Mouse (Mus musculus): ENCODE results near the gene Ntn4. TPM values are rescaled to one million over a fixed set of nuclear protein-coding genes. Genes with fewer than 3 reads are reported as not detected.
A peak's percentile ranks its signal among the peaks of the same experiment; 100 is the strongest.

The Ntn4 gene
- polyA plus RNA-seq, 1 experiment from 2014 or later, result 1.6 TPM

DNA sequence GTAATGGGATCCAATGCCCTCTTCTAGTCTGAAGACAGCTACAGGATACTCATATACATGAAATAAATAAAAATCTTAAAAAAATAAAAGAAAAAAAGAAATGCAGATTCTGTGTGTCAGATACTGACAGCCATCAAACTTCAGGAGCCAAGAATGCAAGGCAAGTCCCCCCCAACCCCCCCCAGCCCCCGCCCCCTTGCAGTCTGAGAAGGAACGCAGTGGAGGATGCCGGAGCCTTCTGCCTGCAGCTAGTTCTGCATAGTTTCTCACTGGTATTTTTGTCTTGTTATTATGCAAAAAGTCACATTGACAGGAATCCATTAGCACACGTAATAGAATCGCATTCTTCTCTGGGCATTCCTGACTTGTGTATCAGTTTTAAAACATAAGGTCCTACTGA lies 87.7 kb downstream of the Ntn4 start:
- Histone ChIP-seq H3K4me3 (replicated peaks; ENCODE audit: low read length) (no peak overlapping the region), H3K4me1 (replicated peaks; ENCODE audit: control insufficient read depth, insufficient read depth, low read length) (peaks cover 5% of the 10 kb centered on the region), H3K4me2 (ENCODE audit: low read length) (no peak overlapping the region), H3K36me3 (ENCODE audit: control insufficient read depth, insufficient read depth) (no peaks in the 10 kb centered on the region), H3K27me3 (replicated peaks; ENCODE audit: control insufficient read depth, insufficient read depth, low read length) (no peaks in the 10 kb centered on the region), H3K9ac (replicated peaks; ENCODE audit: low read depth, low read length) (no peak overlapping the region), H3K27ac (ENCODE audit: low read length) (no peak overlapping the region), H3K9me3 (ENCODE audit: control insufficient read depth, low read length) (no peaks in the 10 kb centered on the region)
- ATAC-seq, result no peak
- 65% methylated on average over 5 of the region's 5 CpGs for WGBS

DNA sequence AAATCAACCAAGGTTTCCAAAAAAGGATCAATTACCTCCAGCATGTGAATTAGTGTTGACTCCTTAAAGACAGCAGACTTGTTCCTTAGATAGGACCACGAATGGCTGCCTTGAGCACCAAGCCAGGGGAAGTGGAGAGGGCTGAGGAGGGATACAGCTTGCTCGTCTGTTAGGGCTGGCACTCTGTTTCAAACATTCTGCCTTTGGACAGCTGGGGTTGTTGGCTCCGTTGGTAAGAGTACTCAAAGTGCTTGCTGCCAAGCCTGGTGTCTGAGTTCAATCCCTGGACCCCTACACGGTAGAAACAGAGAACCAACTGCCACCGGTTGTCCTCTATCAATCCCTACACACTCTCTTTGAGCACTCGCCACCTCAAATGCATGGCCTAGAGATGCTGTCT lies 90.0 kb downstream of the Ntn4 start:
- peak; percentile 49; the same call in 1 of the 2 replicates for ATAC-seq
- Histone ChIP-seq H3K36me3 (ENCODE audit: control insufficient read depth, insufficient read depth) (no peaks in the 10 kb centered on the region), H3K27me3 (replicated peaks; ENCODE audit: control insufficient read depth, insufficient read depth, low read length) (no peaks in the 10 kb centered on the region), H3K9me3 (ENCODE audit: control insufficient read depth, low read length) (no peaks in the 10 kb centered on the region), H3K4me2 (ENCODE audit: low read length) (no peak overlapping the region), H3K9ac (replicated peaks; ENCODE audit: low read depth, low read length) (no peak overlapping the region), H3K4me3 (replicated peaks; ENCODE audit: low read length) (no peak overlapping the region), H3K27ac (ENCODE audit: low read length) (no peak overlapping the region), H3K4me1 (replicated peaks; ENCODE audit: control insufficient read depth, insufficient read depth, low read length) (no peaks in the 10 kb centered on the region)
- WGBS, result 61% methylated on average over 6 of the region's 6 CpGs

DNA sequence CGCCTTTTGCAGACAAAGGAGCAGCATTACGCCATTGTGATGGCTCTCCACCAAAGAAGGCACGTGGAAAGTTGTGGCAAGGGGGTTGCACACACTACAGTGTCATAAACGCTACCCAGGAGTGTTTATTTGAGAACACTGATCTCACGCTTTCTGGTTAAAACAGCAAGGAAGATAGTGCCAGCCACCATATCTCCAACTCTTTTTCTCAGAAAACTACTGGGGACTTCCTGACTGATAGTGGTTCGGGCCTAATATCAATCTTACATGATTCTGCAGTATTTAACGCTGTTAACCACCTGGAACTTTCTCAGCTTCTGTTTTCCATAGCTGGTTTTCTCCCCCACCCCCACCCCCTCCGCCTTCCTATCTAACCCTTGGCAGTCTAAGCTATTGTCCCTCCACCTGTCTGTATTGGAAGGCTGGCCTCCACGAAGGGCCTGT lies 90.8 kb downstream of the Ntn4 start:
- Histone ChIP-seq H3K27me3 (replicated peaks; ENCODE audit: control insufficient read depth, insufficient read depth, low read length) (no peaks in the 10 kb centered on the region), H3K4me3 (replicated peaks; ENCODE audit: low read length) (no peak overlapping the region), H3K4me1 (replicated peaks; ENCODE audit: control insufficient read depth, insufficient read depth, low read length) (peaks cover 1% of the 10 kb centered on the region), H3K27ac (ENCODE audit: low read length) (no peak overlapping the region), H3K9me3 (ENCODE audit: control insufficient read depth, low read length) (no peaks in the 10 kb centered on the region), H3K36me3 (ENCODE audit: control insufficient read depth, insufficient read depth) (no peaks in the 10 kb centered on the region), H3K4me2 (ENCODE audit: low read length) (no peak overlapping the region), H3K9ac (replicated peaks; ENCODE audit: low read depth, low read length) (no peak overlapping the region)
- 79% methylated on average over 9 of the region's 9 CpGs for WGBS
- no peak for ATAC-seq

DNA sequence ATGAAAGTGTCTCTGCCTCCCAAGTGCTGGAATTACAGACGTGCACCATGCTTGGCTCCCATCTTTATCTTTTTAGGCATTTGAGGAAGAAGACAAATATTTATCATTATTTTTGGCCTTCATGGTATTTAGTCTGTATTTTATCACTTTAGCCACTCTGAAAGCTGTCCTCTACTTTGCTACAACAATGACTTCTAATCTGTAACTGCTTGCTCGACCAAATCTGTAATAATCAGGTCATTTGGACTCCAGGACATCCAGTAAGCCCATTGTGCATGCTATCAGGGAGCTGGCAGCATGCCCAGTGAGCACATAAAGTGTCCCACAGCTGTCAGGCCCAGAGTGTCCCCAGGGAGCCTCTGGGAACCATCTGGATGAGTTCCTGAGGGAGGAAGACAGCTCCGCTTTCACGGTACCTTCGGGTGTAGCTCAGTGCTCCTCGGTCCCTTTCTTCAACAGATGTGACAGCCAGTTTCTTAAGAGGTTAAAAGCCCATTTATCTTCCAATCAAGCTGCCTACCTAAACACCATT lies 95.7 kb downstream of the Ntn4 start:
- Histone ChIP-seq H3K4me3 (replicated peaks; ENCODE audit: low read length) (no peak overlapping the region), H3K9ac (replicated peaks; ENCODE audit: low read depth, low read length) (no peak overlapping the region), H3K27ac (ENCODE audit: low read length) (no peak overlapping the region), H3K4me1 (replicated peaks; ENCODE audit: control insufficient read depth, insufficient read depth, low read length) (peaks cover 5% of the 10 kb centered on the region), H3K9me3 (ENCODE audit: control insufficient read depth, low read length) (no peaks in the 10 kb centered on the region), H3K36me3 (ENCODE audit: control insufficient read depth, insufficient read depth) (no peaks in the 10 kb centered on the region), H3K4me2 (ENCODE audit: low read length) (no peak overlapping the region), H3K27me3 (replicated peaks; ENCODE audit: control insufficient read depth, insufficient read depth, low read length) (no peaks in the 10 kb centered on the region)
- no peak for ATAC-seq
- 33% methylated on average over 6 of the region's 6 CpGs for WGBS

DNA sequence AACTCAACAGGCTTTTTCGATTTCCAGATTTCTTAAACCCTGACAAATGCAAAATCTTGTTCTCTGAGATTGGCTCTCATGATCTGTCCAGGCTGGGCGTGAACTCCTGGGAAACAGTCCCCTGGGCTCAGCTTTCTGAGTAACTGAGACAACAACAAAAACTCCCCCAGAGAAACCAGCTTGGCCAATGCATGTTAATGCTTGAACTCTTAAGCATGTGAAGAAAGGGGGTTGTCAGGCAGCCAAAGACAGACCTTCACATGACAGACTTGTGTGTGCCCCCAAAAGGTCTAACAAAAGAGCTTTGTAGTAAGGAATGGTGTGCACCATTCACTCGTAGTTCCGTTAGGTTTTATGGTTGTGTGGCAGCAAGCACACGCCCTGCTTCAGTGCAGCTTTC lies 96.6 kb downstream of the Ntn4 start:
- Histone ChIP-seq H3K36me3 (ENCODE audit: control insufficient read depth, insufficient read depth) (no peaks in the 10 kb centered on the region), H3K9me3 (ENCODE audit: control insufficient read depth, low read length) (no peaks in the 10 kb centered on the region), H3K4me3 (replicated peaks; ENCODE audit: low read length) (no peak overlapping the region), H3K27me3 (replicated peaks; ENCODE audit: control insufficient read depth, insufficient read depth, low read length) (no peaks in the 10 kb centered on the region), H3K4me1 (replicated peaks; ENCODE audit: control insufficient read depth, insufficient read depth, low read length) (peaks cover 12% of the 10 kb centered on the region), H3K9ac (replicated peaks; ENCODE audit: low read depth, low read length) (no peak overlapping the region), H3K4me2 (ENCODE audit: low read length) (no peak overlapping the region), H3K27ac (ENCODE audit: low read length) (no peak overlapping the region)
- peak; percentile 58; the same call in 1 of the 2 replicates for ATAC-seq
- 29% methylated on average over 5 of the region's 5 CpGs for WGBS

DNA sequence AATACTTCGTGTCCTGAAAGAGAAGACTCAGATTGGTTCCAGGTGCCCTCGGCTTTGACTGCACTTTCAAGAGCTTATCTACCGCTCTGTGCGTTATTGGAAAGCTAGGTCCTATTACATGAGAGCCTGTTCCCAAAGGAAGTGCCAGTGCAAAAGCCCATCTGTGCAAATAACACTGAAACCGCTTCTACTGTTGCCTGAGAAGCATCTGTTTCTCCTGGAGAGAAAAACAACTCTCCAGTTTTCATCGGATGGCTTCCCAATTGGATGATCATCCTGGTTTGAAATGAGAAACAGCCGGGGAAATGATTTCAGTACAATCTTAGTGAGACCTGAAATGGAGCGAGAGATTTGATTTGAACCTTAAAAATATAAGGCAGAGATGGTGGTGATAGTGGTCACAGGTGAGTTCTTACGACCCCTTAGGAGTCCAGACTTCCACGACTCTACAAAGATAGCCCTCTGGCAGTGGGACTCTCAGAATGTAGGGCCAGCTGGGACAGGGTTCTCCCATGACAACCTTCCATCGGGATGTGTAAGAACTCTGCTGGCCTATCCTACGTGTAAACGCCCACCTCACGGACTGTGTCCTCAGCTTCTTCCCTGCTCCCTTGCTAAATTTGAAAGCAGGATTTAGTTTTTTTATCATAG lies 101.1 kb downstream of the Ntn4 start:
- no peaks in the 10 kb centered on the region for H3K9me3 ChIP-seq (ENCODE audit: control insufficient read depth, low read length)
- H3K4me2 ChIP-seq (ENCODE audit: low read length), result no peak overlapping the region
- peaks cover 9% of the 10 kb centered on the region for H3K4me1 ChIP-seq (replicated peaks; ENCODE audit: control insufficient read depth, insufficient read depth, low read length)
- peak; percentile 49; the same call in 1 of the 2 replicates for ATAC-seq
- 69% methylated on average over 14 of the region's 14 CpGs for WGBS
- no peaks in the 10 kb centered on the region for H3K36me3 ChIP-seq (ENCODE audit: control insufficient read depth, insufficient read depth)
- no peak overlapping the region for H3K9ac ChIP-seq (replicated peaks; ENCODE audit: low read depth, low read length)
- no peak overlapping the region for H3K4me3 ChIP-seq (replicated peaks; ENCODE audit: low read length)
- no peak overlapping the region for H3K27ac ChIP-seq (ENCODE audit: low read length)
- H3K27me3 ChIP-seq (replicated peaks; ENCODE audit: control insufficient read depth, insufficient read depth, low read length), result no peaks in the 10 kb centered on the region

DNA sequence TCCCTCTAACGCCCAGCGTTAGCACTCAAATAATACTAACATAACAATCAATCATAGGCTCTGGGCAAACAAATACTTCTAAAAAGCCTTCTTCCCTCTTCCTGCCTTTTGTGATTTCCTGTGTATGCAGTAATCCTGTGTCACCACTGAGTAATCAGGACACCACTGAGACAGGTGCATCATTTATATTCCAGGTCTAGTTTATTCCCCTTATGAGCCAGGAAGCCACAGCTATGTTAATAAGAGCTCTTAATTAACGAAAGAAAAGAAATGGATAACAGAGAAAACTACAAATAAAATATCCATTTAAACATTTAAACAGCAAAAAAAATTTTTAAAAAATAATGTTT lies 101.6 kb downstream of the Ntn4 start:
- Histone ChIP-seq H3K27me3 (replicated peaks; ENCODE audit: control insufficient read depth, insufficient read depth, low read length) (no peaks in the 10 kb centered on the region), H3K27ac (ENCODE audit: low read length) (no peak overlapping the region), H3K9ac (replicated peaks; ENCODE audit: low read depth, low read length) (no peak overlapping the region), H3K36me3 (ENCODE audit: control insufficient read depth, insufficient read depth) (no peaks in the 10 kb centered on the region), H3K9me3 (ENCODE audit: control insufficient read depth, low read length) (no peaks in the 10 kb centered on the region), H3K4me2 (ENCODE audit: low read length) (no peak overlapping the region), H3K4me1 (replicated peaks; ENCODE audit: control insufficient read depth, insufficient read depth, low read length) (peaks cover 9% of the 10 kb centered on the region), H3K4me3 (replicated peaks; ENCODE audit: low read length) (no peak overlapping the region)
- ATAC-seq, result no peak
- WGBS, result 77% methylated on average over 3 of the region's 3 CpGs

DNA sequence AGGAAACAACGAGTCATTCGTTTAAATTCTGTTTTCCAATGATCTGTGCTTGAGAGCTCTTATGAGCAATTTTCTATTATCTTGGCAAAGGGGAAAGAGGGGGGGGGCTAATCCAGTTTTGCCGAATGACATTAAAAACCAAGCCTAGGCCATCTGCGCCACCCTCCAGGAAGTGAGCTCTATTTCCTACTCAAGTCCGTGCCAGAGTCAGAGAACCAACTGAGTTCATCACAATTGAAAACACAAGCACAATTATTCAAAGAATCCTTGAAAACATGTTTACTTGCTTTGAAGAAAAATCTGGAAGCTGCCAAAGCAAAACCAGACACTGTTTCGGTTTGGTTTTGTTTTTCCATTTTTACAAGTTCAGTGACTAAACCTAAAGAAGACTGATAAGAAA lies 102.1 kb downstream of the Ntn4 start:
- Histone ChIP-seq H3K27me3 (replicated peaks; ENCODE audit: control insufficient read depth, insufficient read depth, low read length) (no peaks in the 10 kb centered on the region), H3K4me1 (replicated peaks; ENCODE audit: control insufficient read depth, insufficient read depth, low read length) (peaks cover 9% of the 10 kb centered on the region), H3K36me3 (ENCODE audit: control insufficient read depth, insufficient read depth) (no peaks in the 10 kb centered on the region), H3K27ac (ENCODE audit: low read length) (no peak overlapping the region), H3K4me3 (replicated peaks; ENCODE audit: low read length) (no peak overlapping the region), H3K9ac (replicated peaks; ENCODE audit: low read depth, low read length) (no peak overlapping the region), H3K9me3 (ENCODE audit: control insufficient read depth, low read length) (no peaks in the 10 kb centered on the region), H3K4me2 (ENCODE audit: low read length) (no peak overlapping the region)
- WGBS, result 47% methylated on average over 6 of the region's 6 CpGs
- ATAC-seq, result no peak

DNA sequence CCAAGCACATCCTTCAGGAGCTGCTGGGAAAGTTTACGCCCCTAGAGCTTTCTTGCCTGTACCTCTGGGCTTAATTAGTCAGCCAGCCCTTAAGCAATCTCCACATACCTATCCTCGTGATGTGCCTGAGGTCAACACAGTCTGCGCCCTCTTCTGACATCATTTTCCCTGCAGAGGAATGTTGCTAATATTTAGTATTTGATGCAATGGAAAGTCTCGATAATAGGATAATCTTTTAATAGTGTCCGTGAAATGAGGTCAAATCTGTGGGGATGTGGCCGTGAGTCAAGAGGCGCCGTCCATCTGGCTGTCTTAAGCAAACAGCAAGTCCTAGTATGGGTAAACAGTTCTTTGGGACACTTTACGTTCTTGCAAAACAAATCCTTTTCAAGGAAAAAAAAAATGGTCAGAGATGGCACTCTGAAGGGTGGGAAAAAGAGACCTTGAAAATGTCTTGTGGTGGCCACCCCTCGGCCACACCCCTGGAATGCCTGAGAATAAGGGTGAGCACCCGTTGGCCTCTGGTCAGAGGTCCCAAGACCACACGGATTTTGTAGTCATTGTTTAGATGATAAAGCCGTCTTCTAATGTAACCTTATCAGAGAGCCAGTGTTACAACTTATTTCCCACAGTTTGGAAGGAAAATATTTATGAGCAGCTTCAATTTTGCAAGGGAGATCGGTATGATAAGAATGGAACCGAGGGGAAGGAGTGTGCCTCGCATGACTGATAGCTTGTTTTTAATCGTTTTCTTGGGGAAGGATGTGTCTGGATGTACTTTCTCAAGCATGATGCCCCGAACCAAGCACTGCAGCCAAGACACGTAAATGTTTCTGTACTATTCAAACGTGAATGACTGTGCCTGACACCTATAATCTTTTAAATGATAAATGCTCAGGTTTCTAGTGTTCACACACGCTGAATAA lies 109.0 kb downstream of the Ntn4 start:
- Histone ChIP-seq H3K27me3 (replicated peaks; ENCODE audit: control insufficient read depth, insufficient read depth, low read length) (no peaks in the 10 kb centered on the region), H3K36me3 (ENCODE audit: control insufficient read depth, insufficient read depth) (no peaks in the 10 kb centered on the region), H3K27ac (ENCODE audit: low read length) (no peak overlapping the region), H3K9me3 (ENCODE audit: control insufficient read depth, low read length) (no peaks in the 10 kb centered on the region), H3K9ac (replicated peaks; ENCODE audit: low read depth, low read length) (no peak overlapping the region), H3K4me1 (replicated peaks; ENCODE audit: control insufficient read depth, insufficient read depth, low read length) (no peaks in the 10 kb centered on the region), H3K4me3 (replicated peaks; ENCODE audit: low read length) (no peak overlapping the region), H3K4me2 (ENCODE audit: low read length) (no peak overlapping the region)
- no peak for ATAC-seq
- WGBS, result 82% methylated on average over 21 of the region's 21 CpGs

Measured in forebrain, embryonic 16.5 days (tissue).